ENCODE assay signal across 8 mouse cellular contexts in the genomic region with DNA sequence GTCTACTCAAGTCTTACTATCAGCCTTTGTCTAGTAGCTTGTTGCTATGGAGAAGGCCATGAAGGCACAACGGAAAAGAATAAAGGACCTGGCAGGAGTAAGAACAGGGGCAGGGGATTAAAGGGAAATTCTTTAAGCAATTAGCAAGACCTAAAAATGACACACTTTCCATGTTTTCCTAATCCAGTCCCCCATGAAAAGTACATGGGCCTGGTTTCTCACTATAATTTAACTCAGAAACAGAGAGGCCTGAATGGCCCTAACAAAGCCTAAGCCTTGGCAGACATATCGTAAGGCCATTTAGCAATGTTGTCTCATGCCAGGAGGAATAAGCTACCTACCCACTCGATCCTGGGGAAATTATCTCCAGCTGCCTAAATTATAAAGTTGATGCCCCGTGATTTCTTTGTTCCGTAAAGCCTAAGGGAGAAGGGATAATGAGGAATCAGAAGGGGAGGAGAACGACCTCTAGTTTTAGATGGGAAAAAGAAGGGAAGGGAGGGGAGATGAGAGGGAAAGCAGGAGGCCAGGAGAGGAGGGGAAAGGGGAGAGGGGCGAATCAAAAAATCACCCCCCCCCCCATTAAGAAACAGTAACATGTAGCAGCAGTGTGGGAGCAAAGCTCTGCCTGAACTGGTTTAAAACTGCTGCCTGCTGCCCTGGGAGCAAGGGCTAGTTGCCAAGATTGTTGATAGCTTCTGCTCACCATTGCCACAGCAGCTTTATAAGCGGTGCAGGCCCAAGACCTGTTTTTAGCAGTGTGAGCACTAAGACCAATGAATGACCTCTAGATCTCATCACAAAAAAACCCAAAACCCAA. TPM values are rescaled to one million over a fixed set of nuclear protein-coding genes. Genes with fewer than 3 reads are reported as not detected.
DNase-seq lines count a peak whose midpoint lies in the region; ATAC-seq and TF ChIP-seq lines count a peak whose summit lies in the region.

No protein-coding gene starts in this region.

- peaks cover 11% of the 10 kb centered on the region for H3K36me3 ChIP-seq in embryonic facial prominence, embryonic 13.5 days
- H3K36me3 ChIP-seq in heart, embryonic 15.5 days = no peaks in the 10 kb centered on the region
- H3K36me3 ChIP-seq in limb, embryonic 13.5 days = peaks cover 5% of the 10 kb centered on the region; the same call in 1 of the 2 replicates
- H3K36me3 ChIP-seq in stomach, postnatal 0 days (ENCODE audit: control insufficient read depth, insufficient read depth, low read length) = no peaks in the 10 kb centered on the region

- TF ChIP-seq EP300 in stomach, postnatal 0 days (optimal IDR thresholded peaks at IDR 0.05) = no peak

- WGBS in embryonic facial prominence, embryonic 13.5 days = 26% methylated on average over 8 of the region's 8 CpGs
- 43% methylated on average over 8 of the region's 8 CpGs for WGBS in heart, embryonic 15.5 days
- WGBS in limb, embryonic 13.5 days = 35% methylated on average over 8 of the region's 8 CpGs
- 45% methylated on average over 8 of the region's 8 CpGs for WGBS in stomach, postnatal 0 days

- H3K4me2 ChIP-seq in embryonic facial prominence, embryonic 13.5 days = peak overlapping the region; percentile 12; the same call in 1 of the 2 replicates
- H3K4me2 ChIP-seq in heart, embryonic 15.5 days = 0 out of 2 replicates have a peak overlapping the region, but pooled peaks have one; percentile 3
- H3K4me2 ChIP-seq in limb, embryonic 13.5 days (replicated peaks) = no peak overlapping the region
- no peak overlapping the region for H3K4me2 ChIP-seq in stomach, postnatal 0 days (replicated peaks; ENCODE audit: low read depth)

- peaks cover 15% of the 10 kb centered on the region for H3K4me1 ChIP-seq in embryonic facial prominence, embryonic 13.5 days
- H3K4me1 ChIP-seq in heart, embryonic 15.5 days (replicated peaks) = peaks cover 58% of the 10 kb centered on the region
- H3K4me1 ChIP-seq in limb, embryonic 13.5 days = peaks cover 27% of the 10 kb centered on the region
- H3K4me1 ChIP-seq in stomach, postnatal 0 days (replicated peaks; ENCODE audit: control insufficient read depth, insufficient read depth) = no peaks in the 10 kb centered on the region; the same call in 1 of the 2 replicates

- H3K9ac ChIP-seq in embryonic facial prominence, embryonic 13.5 days = peak overlapping the region; percentile 2; the same call in 1 of the 2 replicates
- no peak overlapping the region for H3K9ac ChIP-seq in heart, embryonic 15.5 days
- peak overlapping the region; percentile 31; the same call in 1 of the 2 replicates for H3K9ac ChIP-seq in limb, embryonic 13.5 days
- no peak overlapping the region for H3K9ac ChIP-seq in stomach, postnatal 0 days (ENCODE audit: low read length)

- TF ChIP-seq CTCF in layer of hippocampus, adult 2 months (conservative IDR thresholded peaks at IDR 0.05) = no peak
- no peak for TF ChIP-seq CTCF in stomach, postnatal 0 days (IDR thresholded peaks at IDR 0.05; ENCODE audit: low read depth)

- H3K27me3 ChIP-seq in embryonic facial prominence, embryonic 13.5 days = no peaks in the 10 kb centered on the region
- no peaks in the 10 kb centered on the region for H3K27me3 ChIP-seq in heart, embryonic 15.5 days
- no peaks in the 10 kb centered on the region for H3K27me3 ChIP-seq in limb, embryonic 13.5 days
- H3K27me3 ChIP-seq in stomach, postnatal 0 days (ENCODE audit: control insufficient read depth, insufficient read depth, low read length) = no peaks in the 10 kb centered on the region

- H3K9me3 ChIP-seq in embryonic facial prominence, embryonic 13.5 days = no peaks in the 10 kb centered on the region
- H3K9me3 ChIP-seq in heart, embryonic 15.5 days (replicated peaks) = no peaks in the 10 kb centered on the region
- H3K9me3 ChIP-seq in limb, embryonic 13.5 days = no peaks in the 10 kb centered on the region
- no peaks in the 10 kb centered on the region for H3K9me3 ChIP-seq in stomach, postnatal 0 days (ENCODE audit: control insufficient read depth, low read length)

- ATAC-seq in embryonic facial prominence, embryonic 13.5 days (ENCODE audit: insufficient number of reproducible peaks, insufficient read depth, low FRiP score, low TSS enrichment, low read depth) = no peak
- peak; percentile 60; the same call in 1 of the 2 replicates for ATAC-seq in heart, embryonic 15.5 days (replicated peaks; ENCODE audit: insufficient number of reproducible peaks, insufficient read depth, low FRiP score, low read depth)
- ATAC-seq in limb, embryonic 13.5 days (ENCODE audit: low FRiP score, low read depth) = peak; percentile 24; the same call in 1 of the 2 replicates
- no peak for ATAC-seq in stomach, postnatal 0 days (ENCODE audit: low FRiP score, low TSS enrichment)

- H3K27ac ChIP-seq in layer of hippocampus, adult 2 months = peak overlapping the region; percentile 84
- H3K27ac ChIP-seq in embryonic facial prominence, embryonic 13.5 days = peak overlapping the region; percentile 71
- peak overlapping the region; percentile 87 for H3K27ac ChIP-seq in heart, embryonic 15.5 days
- H3K27ac ChIP-seq in limb, embryonic 13.5 days = peak overlapping the region; percentile 53
- H3K27ac ChIP-seq in stomach, postnatal 0 days (replicated peaks) = peak overlapping the region; percentile 61

- peak; percentile 26 to 40 for DNase-seq in layer of hippocampus, adult 2 months (ENCODE audit: low spot score in 2 of 2)
- no peak for DNase-seq in layer of hippocampus, postnatal 36 days
- peak; percentile 70 for DNase-seq in adrenal gland, postnatal 14 days
- DNase-seq in stomach, postnatal 0 days (ENCODE audit: low spot score) = no peak
- no peak for DNase-seq in B cell, adult 2 months

- H3K4me3 ChIP-seq in layer of hippocampus, adult 2 months = no peak overlapping the region
- no peak overlapping the region for H3K4me3 ChIP-seq in embryonic facial prominence, embryonic 13.5 days
- H3K4me3 ChIP-seq in heart, embryonic 15.5 days = no peak overlapping the region
- H3K4me3 ChIP-seq in limb, embryonic 13.5 days = no peak overlapping the region
- no peak overlapping the region for H3K4me3 ChIP-seq in stomach, postnatal 0 days (ENCODE audit: low read depth, low read length)

RNA-seq across cellular contexts. Expression of a gene that starts 56.9 kb away (rescaled TPM):
- 100 to 1,000 TPM; 199 to 204 TPM for total RNA-seq in layer of hippocampus, adult 2 months (2021)
- total RNA-seq in layer of hippocampus, postnatal 36 days (2021) = 100 to 1,000 TPM; 189 to 220 TPM
- total RNA-seq in adrenal gland, postnatal 14 days (2021) = 133 and 148 TPM in 2 replicates
- 295 and 315 TPM in 2 replicates for polyA plus RNA-seq in embryonic facial prominence, embryonic 13.5 days (2015; fragmentation: Nextera tagmentation; extraction: Ambion mirVana)
- 258 and 293 TPM in 2 replicates for polyA plus RNA-seq in heart, embryonic 15.5 days (2015; fragmentation: Nextera tagmentation; extraction: Ambion mirVana)
- 341 and 352 TPM in 2 replicates for polyA plus RNA-seq in limb, embryonic 13.5 days (2015; fragmentation: Nextera tagmentation; extraction: Ambion mirVana)
- 138 and 144 TPM in 2 replicates for polyA plus RNA-seq in stomach, postnatal 0 days (2015; fragmentation: Nextera tagmentation; extraction: Ambion mirVana)

Comparison
In these comparisons a context has a peak if more than half of its experiments do, and no peak if none do; other contexts are left out.
1. DNase-seq: peak in layer of hippocampus, adult 2 months (2 of 2) and adrenal gland, postnatal 14 days (single experiment); none in layer of hippocampus, postnatal 36 days (0 of 2), stomach, postnatal 0 days (single experiment) and B cell, adult 2 months (0 of 2).
2. ATAC-seq: peak in heart, embryonic 15.5 days (single experiment) and limb, embryonic 13.5 days (single experiment); none in embryonic facial prominence, embryonic 13.5 days (single experiment) and stomach, postnatal 0 days (single experiment).
3. H3K4me2 ChIP-seq: peak in embryonic facial prominence, embryonic 13.5 days (single experiment) and heart, embryonic 15.5 days (single experiment); none in limb, embryonic 13.5 days (single experiment) and stomach, postnatal 0 days (single experiment).
4. H3K9ac ChIP-seq: peak in embryonic facial prominence, embryonic 13.5 days (single experiment) and limb, embryonic 13.5 days (single experiment); none in heart, embryonic 15.5 days (single experiment) and stomach, postnatal 0 days (single experiment).
5. Peak in every context shown above with its lines, with median percentiles within 50 percentile points of each other: H3K27ac ChIP-seq.